ENCODE assay signal across 26 mouse cellular contexts in the genomic region with DNA sequence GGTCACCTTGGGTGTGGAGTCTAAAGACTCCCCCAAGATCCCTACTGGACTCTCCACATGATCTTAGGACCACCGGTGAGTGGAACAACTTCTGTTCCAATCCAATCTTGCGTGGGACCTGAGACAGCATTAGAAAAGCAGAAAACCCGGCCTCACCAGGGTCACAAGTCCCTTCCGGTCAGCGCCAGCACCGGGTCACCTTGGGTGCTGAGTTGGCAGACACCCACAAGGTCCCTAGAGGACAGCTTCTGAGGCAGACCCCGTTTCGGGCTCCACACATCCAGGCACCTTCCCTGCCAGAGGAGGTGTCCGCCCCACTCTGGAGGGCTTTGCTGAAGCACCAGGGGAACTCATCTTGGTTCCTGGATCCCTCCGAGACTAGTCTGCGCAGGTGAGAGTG. TPM values are rescaled to one million over a fixed set of nuclear protein-coding genes. Genes with fewer than 3 reads are reported as not detected.
DNase-seq lines count a peak whose midpoint lies in the region; ATAC-seq and TF ChIP-seq lines count a peak whose summit lies in the region.
"Had no signal": no experiment of that assay in that cellular context is flagged by ENCODE, and none has a peak within 500 bp of the region (broad histone marks: within the 10 kb centered on the region; RNA-seq: fewer than 3 reads in every experiment).

No protein-coding gene starts in this region.

- no peaks in the 10 kb centered on the region for H3K36me3 ChIP-seq in kidney, embryonic 16.5 days (ENCODE audit: insufficient read depth, low read length)
- H3K36me3 ChIP-seq in neural tube, embryonic 15.5 days: no peaks in the 10 kb centered on the region
- H3K36me3 ChIP-seq: embryonic facial prominence, embryonic 12.5 days; embryonic facial prominence, embryonic 15.5 days; heart, embryonic 12.5 days; heart, embryonic 15.5 days; hindbrain, embryonic 10.5 days; hindbrain, embryonic 13.5 days had no signal

- no peak overlapping the region for H3K27ac ChIP-seq in kidney, embryonic 16.5 days (ENCODE audit: low read length)
- no peak overlapping the region for H3K27ac ChIP-seq in cerebellum, adult 2 months (ENCODE audit: insufficient read depth, low read length)
- no peak overlapping the region for H3K27ac ChIP-seq in neural tube, embryonic 15.5 days (replicated peaks)
- H3K27ac ChIP-seq: embryonic facial prominence, embryonic 12.5 days; embryonic facial prominence, embryonic 15.5 days; gastrocnemius, adult 2 months; heart, embryonic 15.5 days; hindbrain, embryonic 10.5 days; hindbrain, embryonic 13.5 days had no signal

- peak; percentile 73 for DNase-seq in kidney, adult 11 months
- peak; percentile 53 to 63 for DNase-seq in kidney, adult 8-10 months
- DNase-seq in kidney, postnatal 14 days: peak; percentile 34
- DNase-seq in cerebellum, adult 2 months: no peak
- DNase-seq: adrenal gland, adult 8-10 months; adrenal gland, postnatal 25 days; cerebellum, adult 18-20 months; cerebellum, adult 9-11 months; cerebellum, postnatal 25 days; forebrain, postnatal 0 days; gastrocnemius, adult 2 months; gastrocnemius, postnatal 14 days; heart, adult 18-20 months; heart, postnatal 10 days; heart, postnatal 36 days had no signal

- H3K4me2 ChIP-seq in kidney, embryonic 16.5 days (replicated peaks; ENCODE audit: low read depth, low read length): no peak overlapping the region
- H3K4me2 ChIP-seq in neural tube, embryonic 15.5 days: no peak overlapping the region
- H3K4me2 ChIP-seq: embryonic facial prominence, embryonic 12.5 days; embryonic facial prominence, embryonic 15.5 days; heart, embryonic 12.5 days; heart, embryonic 15.5 days; hindbrain, embryonic 13.5 days had no signal

- H3K27me3 ChIP-seq in kidney, embryonic 16.5 days (ENCODE audit: insufficient read depth, low read length): no peaks in the 10 kb centered on the region
- no peaks in the 10 kb centered on the region; the same call in 1 of the 2 replicates for H3K27me3 ChIP-seq in cerebellum, adult 2 months (ENCODE audit: control insufficient read depth, insufficient read depth, low read length)
- H3K27me3 ChIP-seq in neural tube, embryonic 15.5 days (replicated peaks): no peaks in the 10 kb centered on the region
- H3K27me3 ChIP-seq: embryonic facial prominence, embryonic 12.5 days; embryonic facial prominence, embryonic 15.5 days; heart, embryonic 12.5 days; heart, embryonic 15.5 days; hindbrain, embryonic 13.5 days had no signal

- no peak for TF ChIP-seq CTCF in cerebellum, adult 2 months (IDR thresholded peaks at IDR 0.05; ENCODE audit: borderline replicate concordance, insufficient read depth, low read depth, low read length)

- no peak for ATAC-seq in kidney, embryonic 16.5 days (ENCODE audit: low FRiP score, low TSS enrichment)
- no peak for ATAC-seq in neural tube, embryonic 15.5 days (ENCODE audit: low FRiP score)
- ATAC-seq: activated CD4-positive, CD25-positive, alpha-beta regulatory T cell, adult 4 months; forebrain, embryonic 14.5 days; forebrain, postnatal 0 days; hindbrain, embryonic 16.5 days had no signal

- no peak for TF ChIP-seq POLR2A in cerebellum, adult 2 months (IDR thresholded peaks at IDR 0.05; ENCODE audit: borderline replicate concordance, insufficient read depth, low read length)

- H3K9ac ChIP-seq in kidney, embryonic 16.5 days (replicated peaks; ENCODE audit: low read length): no peak overlapping the region
- no peak overlapping the region for H3K9ac ChIP-seq in neural tube, embryonic 15.5 days (replicated peaks)
- H3K9ac ChIP-seq: embryonic facial prominence, embryonic 12.5 days; embryonic facial prominence, embryonic 15.5 days; forebrain, postnatal 0 days; heart, embryonic 12.5 days; heart, embryonic 15.5 days; hindbrain, embryonic 13.5 days had no signal

- H3K9me3 ChIP-seq in kidney, embryonic 16.5 days (ENCODE audit: low read length): no peaks in the 10 kb centered on the region
- H3K9me3 ChIP-seq in neural tube, embryonic 15.5 days (replicated peaks): no peaks in the 10 kb centered on the region
- H3K9me3 ChIP-seq: embryonic facial prominence, embryonic 12.5 days; embryonic facial prominence, embryonic 15.5 days; heart, embryonic 12.5 days; heart, embryonic 15.5 days; hindbrain, embryonic 10.5 days; hindbrain, embryonic 13.5 days had no signal

- 89% methylated on average over 11 of the region's 11 CpGs for WGBS in kidney, embryonic 16.5 days
- 92% methylated on average over 11 of the region's 11 CpGs for WGBS in cerebellum, adult 2 months
- 95% methylated on average over 11 of the region's 11 CpGs for WGBS in neural tube, embryonic 15.5 days

- no peak overlapping the region for H3K4me3 ChIP-seq in kidney, embryonic 16.5 days (ENCODE audit: low read length)
- H3K4me3 ChIP-seq in cerebellum, adult 2 months (replicated peaks; ENCODE audit: insufficient read depth, low read depth, low read length): no peak overlapping the region
- no peak overlapping the region for H3K4me3 ChIP-seq in neural tube, embryonic 15.5 days (replicated peaks)
- H3K4me3 ChIP-seq: embryonic facial prominence, embryonic 12.5 days; embryonic facial prominence, embryonic 15.5 days; gastrocnemius, adult 2 months; heart, embryonic 12.5 days; heart, embryonic 15.5 days; hindbrain, embryonic 10.5 days; hindbrain, embryonic 13.5 days had no signal

- H3K4me1 ChIP-seq in kidney, embryonic 16.5 days (ENCODE audit: insufficient read depth, low read length): no peaks in the 10 kb centered on the region
- no peaks in the 10 kb centered on the region for H3K4me1 ChIP-seq in cerebellum, adult 2 months (ENCODE audit: control insufficient read depth, insufficient read depth, low read length)
- no peaks in the 10 kb centered on the region for H3K4me1 ChIP-seq in neural tube, embryonic 15.5 days
- H3K4me1 ChIP-seq: embryonic facial prominence, embryonic 12.5 days; embryonic facial prominence, embryonic 15.5 days; heart, embryonic 12.5 days; heart, embryonic 15.5 days; hindbrain, embryonic 10.5 days; hindbrain, embryonic 13.5 days had no signal

RNA-seq across cellular contexts. Expression of gene Slc6a20b, which starts 6.5 kb away (rescaled TPM):
- polyA plus RNA-seq in kidney, embryonic 16.5 days (2015; fragmentation: Nextera tagmentation; extraction: Ambion mirVana): 5.7 and 7.9 TPM in 2 replicates
- 0.25 and 0.41 TPM in 2 replicates for polyA plus RNA-seq in cerebellum, adult 2 months (2012; rRNA removed)
- polyA plus RNA-seq in neural tube, embryonic 15.5 days (2015; fragmentation: Nextera tagmentation; extraction: Ambion mirVana): 0.20 and 0.35 TPM in 2 replicates

RNA-seq across cellular contexts. Expression of gene Ccr9, which starts 52.4 kb away (rescaled TPM):
- polyA plus RNA-seq in kidney, embryonic 16.5 days (2015; fragmentation: Nextera tagmentation; extraction: Ambion mirVana): 0.09 and 0.16 TPM in 2 replicates
- 0.11 and 0.20 TPM in 2 replicates for polyA plus RNA-seq in cerebellum, adult 2 months (2012; rRNA removed)
- 0.29 and 2.2 TPM in 2 replicates for polyA plus RNA-seq in neural tube, embryonic 15.5 days (2015; fragmentation: Nextera tagmentation; extraction: Ambion mirVana)

RNA-seq across cellular contexts. Expression of gene Slc6a20a, which starts 52.9 kb away (rescaled TPM):
- polyA plus RNA-seq in kidney, embryonic 16.5 days (2015; fragmentation: Nextera tagmentation; extraction: Ambion mirVana): 0.69 and 0.94 TPM in 2 replicates
- polyA plus RNA-seq in cerebellum, adult 2 months (2012; rRNA removed): 10.8 and 18.8 TPM in 2 replicates
- 5.5 and 5.6 TPM in 2 replicates for polyA plus RNA-seq in neural tube, embryonic 15.5 days (2015; fragmentation: Nextera tagmentation; extraction: Ambion mirVana)
- polyA plus RNA-seq: heart, embryonic 12.5 days; heart, embryonic 15.5 days had no signal

Comparison
In these comparisons a context has a peak if more than half of its experiments do, and no peak if none do; other contexts are left out.
1. DNase-seq: peak in kidney, adult 11 months (single experiment), kidney, adult 8-10 months (2 of 2) and kidney, postnatal 14 days (single experiment); none in cerebellum, adult 2 months (0 of 2).